In genomic region chr2:75831881-75832633, GRCm38 (mm10) we compare ENCODE assay signal across 8 mouse cellular contexts. TPM values are rescaled to one million over a fixed set of nuclear protein-coding genes. Genes with fewer than 3 reads are reported as not detected.
DNase-seq lines count a peak whose midpoint lies in the region; ATAC-seq and TF ChIP-seq lines count a peak whose summit lies in the region.

TSS of gene Agps (plus strand) at chr2:75832177.

- DNase-seq in CD8-positive naive resting alpha-beta T cell, adult 2 months (ENCODE audit: low read depth in 2 of 2, low spot score in 2 of 2): peak; percentile 76
- DNase-seq in c-Kit-positive CD71-negative TER-119-negative erythroid progenitor cells, embryonic 14.5 days (ENCODE audit: low read depth): peak; percentile 54
- peak; percentile 95 for DNase-seq in forebrain, embryonic 11.5 days (ENCODE audit: low spot score)
- peak; percentile 85 for DNase-seq in heart, postnatal 0 days (ENCODE audit: low spot score)
- DNase-seq in kidney, postnatal 4 days: peak; percentile 93 to 95

- H3K9ac ChIP-seq in forebrain, embryonic 11.5 days (ENCODE audit: low read length): peak within 1 kb of the TSS; percentile 85
- peak within 1 kb of the TSS; percentile 83 for H3K9ac ChIP-seq in heart, postnatal 0 days (replicated peaks; ENCODE audit: low read depth, low read length)
- peak within 1 kb of the TSS; percentile 91 for H3K9ac ChIP-seq in liver, embryonic 16.5 days (ENCODE audit: low read depth, low read length)
- peak within 1 kb of the TSS; percentile 95 for H3K9ac ChIP-seq in neural tube, embryonic 13.5 days

- TF ChIP-seq EP300 in heart, postnatal 0 days (IDR thresholded peaks at IDR 0.05; ENCODE audit: low read depth): no peak

- no peak for TF ChIP-seq CTCF in heart, postnatal 0 days (IDR thresholded peaks at IDR 0.05; ENCODE audit: low read depth)
- TF ChIP-seq CTCF in testis, adult 2 months (IDR thresholded peaks at IDR 0.05; ENCODE audit: control insufficient read depth, insufficient read depth, insufficient replicate concordance, low read depth, low read length): no peak

- under 1% methylated on average over 85 of the region's 86 CpGs for WGBS in forebrain, embryonic 11.5 days
- WGBS in heart, postnatal 0 days: under 1% methylated on average over 79 of the region's 86 CpGs
- WGBS in liver, embryonic 16.5 days (ENCODE audit: insufficient replicate concordance): under 1% methylated on average over 66 of the region's 86 CpGs
- WGBS in neural tube, embryonic 13.5 days: under 1% methylated on average over 82 of the region's 86 CpGs

- peak within 1 kb of the TSS; percentile 60 for H3K27ac ChIP-seq in forebrain, embryonic 11.5 days (ENCODE audit: low read depth, low read length)
- H3K27ac ChIP-seq in heart, postnatal 0 days (ENCODE audit: low read depth): peak within 1 kb of the TSS; percentile 78
- peak within 1 kb of the TSS; percentile 84 for H3K27ac ChIP-seq in liver, embryonic 16.5 days (ENCODE audit: low read length)
- H3K27ac ChIP-seq in neural tube, embryonic 13.5 days (replicated peaks): peak within 1 kb of the TSS; percentile 89
- peak within 1 kb of the TSS; percentile 75 for H3K27ac ChIP-seq in testis, adult 2 months (ENCODE audit: control insufficient read depth, insufficient read depth, low read depth, low read length)

- H3K9me3 ChIP-seq in forebrain, embryonic 11.5 days (ENCODE audit: control insufficient read depth, low read length): no peaks in the 10 kb centered on the region
- H3K9me3 ChIP-seq in heart, postnatal 0 days (replicated peaks; ENCODE audit: control insufficient read depth, low read length): no peaks in the 10 kb centered on the region
- no peaks in the 10 kb centered on the region for H3K9me3 ChIP-seq in liver, embryonic 16.5 days (replicated peaks; ENCODE audit: control insufficient read depth, low read length)
- H3K9me3 ChIP-seq in neural tube, embryonic 13.5 days: no peaks in the 10 kb centered on the region

- peak within 1 kb of the TSS; percentile 82 for H3K4me2 ChIP-seq in forebrain, embryonic 11.5 days (ENCODE audit: low read depth, low read length, severe bottlenecking)
- H3K4me2 ChIP-seq in heart, postnatal 0 days (ENCODE audit: low read depth, low read length): peak within 1 kb of the TSS; percentile 73
- H3K4me2 ChIP-seq in liver, embryonic 16.5 days (ENCODE audit: low read depth, low read length): peak within 1 kb of the TSS; percentile 92
- H3K4me2 ChIP-seq in neural tube, embryonic 13.5 days: peak within 1 kb of the TSS; percentile 87

- peak; percentile 96 for ATAC-seq in forebrain, embryonic 11.5 days (replicated peaks; ENCODE audit: low FRiP score)
- peak; percentile 97 for ATAC-seq in heart, postnatal 0 days (ENCODE audit: insufficient read depth, low read depth)
- peak; percentile 94 for ATAC-seq in liver, embryonic 16.5 days (ENCODE audit: low read depth)
- ATAC-seq in neural tube, embryonic 13.5 days (ENCODE audit: low read depth): peak; percentile 95

- no peaks in the 10 kb centered on the region; the same call in 1 of the 2 replicates for H3K4me1 ChIP-seq in forebrain, embryonic 11.5 days (replicated peaks; ENCODE audit: control insufficient read depth, insufficient read depth, low read length)
- H3K4me1 ChIP-seq in heart, postnatal 0 days (ENCODE audit: control insufficient read depth, insufficient read depth): peaks cover 4% of the 10 kb centered on the region
- H3K4me1 ChIP-seq in liver, embryonic 16.5 days (ENCODE audit: control insufficient read depth, low read depth, low read length): peaks cover 19% of the 10 kb centered on the region
- H3K4me1 ChIP-seq in neural tube, embryonic 13.5 days (replicated peaks): peaks cover 24% of the 10 kb centered on the region
- no peaks in the 10 kb centered on the region; the same call in 1 of the 2 replicates for H3K4me1 ChIP-seq in testis, adult 2 months (ENCODE audit: control insufficient read depth, insufficient read depth, low read length)

- H3K4me3 ChIP-seq in forebrain, embryonic 11.5 days (ENCODE audit: low read depth, low read length): peak within 1 kb of the TSS; percentile 68
- H3K4me3 ChIP-seq in heart, postnatal 0 days (ENCODE audit: low read depth, low read length): peak within 1 kb of the TSS; percentile 89
- H3K4me3 ChIP-seq in liver, embryonic 16.5 days (ENCODE audit: low read depth, low read length): peak within 1 kb of the TSS; percentile 91
- H3K4me3 ChIP-seq in neural tube, embryonic 13.5 days: peak within 1 kb of the TSS; percentile 88
- H3K4me3 ChIP-seq in testis, adult 2 months (ENCODE audit: control insufficient read depth, low read depth, low read length): peak within 1 kb of the TSS; percentile 97

- peak; percentile 84 for TF ChIP-seq POLR2A in testis, adult 2 months (IDR thresholded peaks at IDR 0.05; ENCODE audit: control insufficient read depth, low read depth, low read length)

- H3K27me3 ChIP-seq in forebrain, embryonic 11.5 days (ENCODE audit: control insufficient read depth, insufficient read depth, low read length): no peaks in the 10 kb centered on the region
- no peaks in the 10 kb centered on the region for H3K27me3 ChIP-seq in heart, postnatal 0 days (ENCODE audit: control insufficient read depth, insufficient read depth, low read length)
- H3K27me3 ChIP-seq in liver, embryonic 16.5 days (ENCODE audit: control insufficient read depth, insufficient read depth, low read depth, low read length): no peaks in the 10 kb centered on the region; the same call in 1 of the 2 replicates
- no peaks in the 10 kb centered on the region for H3K27me3 ChIP-seq in neural tube, embryonic 13.5 days
- no peaks in the 10 kb centered on the region for H3K27me3 ChIP-seq in testis, adult 2 months (ENCODE audit: control insufficient read depth, insufficient read depth, low read length)

- no peaks in the 10 kb centered on the region for H3K36me3 ChIP-seq in forebrain, embryonic 11.5 days (ENCODE audit: control insufficient read depth, insufficient read depth, low read length)
- H3K36me3 ChIP-seq in heart, postnatal 0 days (replicated peaks; ENCODE audit: control insufficient read depth, insufficient read depth, low read length): no peaks in the 10 kb centered on the region
- no peaks in the 10 kb centered on the region for H3K36me3 ChIP-seq in liver, embryonic 16.5 days (ENCODE audit: control insufficient read depth, insufficient read depth)
- H3K36me3 ChIP-seq in neural tube, embryonic 13.5 days: no peaks in the 10 kb centered on the region
- H3K36me3 ChIP-seq in testis, adult 2 months (ENCODE audit: control insufficient read depth, insufficient read depth, low read length): no peaks in the 10 kb centered on the region

RNA-seq across cellular contexts. Expression of gene Agps, which starts in this region (rescaled TPM):
- polyA plus RNA-seq in forebrain, embryonic 11.5 days (2014; fragmentation: Nextera tagmentation; extraction: Ambion mirVana): 46.7 and 47.3 TPM in 2 replicates
- total RNA-seq in heart, postnatal 0 days (2014; rRNA removed; ENCODE audit: low replicate concordance): 19.9 and 23.6 TPM in 2 replicates
- polyA plus RNA-seq in heart, postnatal 0 days (2015; fragmentation: Nextera tagmentation; extraction: Ambion mirVana): 11.8 and 12.4 TPM in 2 replicates
- polyA plus RNA-seq in liver, embryonic 16.5 days (2015; fragmentation: Nextera tagmentation; extraction: Ambion mirVana): 10.9 and 11.2 TPM in 2 replicates
- 36.5 and 42.2 TPM in 2 replicates for polyA plus RNA-seq in neural tube, embryonic 13.5 days (2015; fragmentation: Nextera tagmentation; extraction: Ambion mirVana)
- polyA plus RNA-seq in testis, adult 2 months (2012; rRNA removed): 1.4 and 1.9 TPM in 2 replicates

Comparison
In these comparisons a context has a peak if more than half of its experiments do, and no peak if none do; other contexts are left out.
1. Peak in every context shown above with its lines: DNase-seq, ATAC-seq, H3K4me3 ChIP-seq and H3K27ac ChIP-seq.